Comparison of ENCODE assay signal across 1 mouse cellular context in the genomic region with DNA sequence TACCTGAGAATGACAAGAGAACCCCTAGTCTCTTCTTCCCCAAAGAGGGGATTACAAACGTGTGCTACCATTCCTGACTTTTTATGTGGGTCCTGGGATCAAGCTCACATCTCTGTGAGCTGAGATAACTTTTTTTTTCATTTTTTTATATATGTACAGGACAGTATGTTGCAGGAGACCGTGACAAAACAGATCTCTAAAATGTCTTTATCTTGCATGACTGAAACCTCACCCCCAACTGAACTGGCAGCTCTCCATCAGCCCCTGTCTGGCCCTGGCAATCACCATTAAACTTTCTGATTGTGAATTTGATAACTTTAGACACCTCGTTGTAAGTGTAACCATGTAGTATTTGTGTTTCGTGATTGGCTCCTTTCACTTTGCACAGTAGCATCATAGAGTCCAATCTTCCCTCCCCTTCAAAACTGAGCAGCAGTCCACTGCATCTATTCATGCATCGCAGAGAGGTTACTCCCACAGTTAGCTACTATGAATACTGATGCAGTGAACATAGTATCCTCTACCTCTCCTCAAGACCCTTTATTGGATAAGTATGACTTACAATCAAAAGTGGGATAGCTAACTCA.
TF ChIP-seq lines count a peak whose summit lies in the region.

No protein-coding gene starts in this region.

TF ChIP-seq in MEL, 35 proteins besides CTCF, POLR2A, EP300 and RAD21 (continued from another document):
- TF ChIP-seq SIN3A (IDR thresholded peaks at IDR 0.05; ENCODE audit: low read length) (no peak), CHD1 (IDR thresholded peaks at IDR 0.05; ENCODE audit: low read depth, low read length) (no peak), ZKSCAN1 (IDR thresholded peaks at IDR 0.05; ENCODE audit: low read depth, low read length) (no peak), JUND (IDR thresholded peaks at IDR 0.05; ENCODE audit: low read depth, low read length) (no peak), TCF12 (IDR thresholded peaks at IDR 0.05; ENCODE audit: low read depth, low read length) (peak; percentile 52; the same call in 1 of the 2 replicates), NELFE (IDR thresholded peaks at IDR 0.05; ENCODE audit: low read depth, low read length) (no peak), POLR2AphosphoS5 (IDR thresholded peaks at IDR 0.05; ENCODE audit: borderline replicate concordance, low read depth, low read length) (no peak), GABPA (IDR thresholded peaks at IDR 0.05; ENCODE audit: low read depth, low read length) (no peak), CHD2 (IDR thresholded peaks at IDR 0.05; ENCODE audit: low read length) (no peak), MYC (IDR thresholded peaks at IDR 0.05; ENCODE audit: low read depth, low read length) (no peak), BHLHE40 (IDR thresholded peaks at IDR 0.05; ENCODE audit: borderline replicate concordance, low read depth, low read length) (0 out of 2 replicates have a peak, but pooled peaks have one; percentile 12), SMC3 (IDR thresholded peaks at IDR 0.05; ENCODE audit: low read depth, low read length) (no peak), TAL1 (IDR thresholded peaks at IDR 0.05; ENCODE audit: low read length) (no peak), MXI1 (IDR thresholded peaks at IDR 0.05; ENCODE audit: low read depth, low read length) (no peak), MAZ (IDR thresholded peaks at IDR 0.05; ENCODE audit: low read depth, low read length) (no peak), E2F4 (IDR thresholded peaks at IDR 0.05; ENCODE audit: borderline replicate concordance, low read depth, low read length) (no peak), ZNF384 (IDR thresholded peaks at IDR 0.05; ENCODE audit: low read depth, low read length) (peak; percentile 70), NRF1 (IDR thresholded peaks at IDR 0.05; ENCODE audit: insufficient read depth, low read depth, low read length, poor library complexity, severe bottlenecking) (no peak), MEF2A (IDR thresholded peaks at IDR 0.05; ENCODE audit: extremely low read depth, insufficient replicate concordance, low read depth, low read length, poor library complexity, severe bottlenecking) (no peak), RCOR1 (IDR thresholded peaks at IDR 0.05; ENCODE audit: low read depth, low read length) (no peak), ETS1 (IDR thresholded peaks at IDR 0.05; ENCODE audit: low read depth, low read length) (0 out of 2 replicates have a peak, but pooled peaks have one; percentile 39), USF2 (IDR thresholded peaks at IDR 0.05; ENCODE audit: borderline replicate concordance in 1 of 2, insufficient read depth in 1 of 2, low read depth in 1 of 2, low read length in 2 of 2) (no peak), UBTF (IDR thresholded peaks at IDR 0.05; ENCODE audit: borderline replicate concordance, insufficient read depth, low read depth, low read length) (no peak), MYB (IDR thresholded peaks at IDR 0.05; ENCODE audit: low read depth, low read length) (peak; percentile 66; the same call in 1 of the 2 replicates), POLR2AphosphoS2 (IDR thresholded peaks at IDR 0.05; ENCODE audit: low read length) (no peak), GATA1 (IDR thresholded peaks at IDR 0.05; ENCODE audit: low read depth, low read length) (peak; percentile 57; the same call in 1 of the 2 replicates), MAFK (IDR thresholded peaks at IDR 0.05; ENCODE audit: borderline replicate concordance, low read depth, low read length) (no peak), MAX (IDR thresholded peaks at IDR 0.05; ENCODE audit: low read length) (no peak), USF1 (IDR thresholded peaks at IDR 0.05; ENCODE audit: low read depth, low read length) (no peak), TBP (IDR thresholded peaks at IDR 0.05; ENCODE audit: low read depth, low read length) (no peak), ZMIZ1 (IDR thresholded peaks at IDR 0.05; ENCODE audit: low read depth, low read length) (no peak), ZC3H11A (IDR thresholded peaks at IDR 0.05; ENCODE audit: low read depth, low read length) (no peak), HCFC1 (IDR thresholded peaks at IDR 0.05; ENCODE audit: low read depth, low read length) (no peak)
